Mouse (Mus musculus) spleen, adult 2 months (tissue): ENCODE measurements around the gene Unkl.

Experiments used
- CTCF ChIP-seq: fragments of 200-500 bp; IDR thresholded peaks from 2 replicates; pipeline ENCODE4 v1.5.1; 2011; ENCODE audit warnings: mild to moderate bottlenecking, inconsistent platforms; ENCODE audit not compliant: insufficient read depth, insufficient read length, insufficient replicate concordance; ENCODE audit errors: extremely low read depth
- POLR2A ChIP-seq: fragments of 200-500 bp; IDR thresholded peaks from 2 replicates; pipeline ENCODE4 v1.6.1; 2011; ENCODE audit warnings: low read depth, low read length, inconsistent platforms

DNA sequence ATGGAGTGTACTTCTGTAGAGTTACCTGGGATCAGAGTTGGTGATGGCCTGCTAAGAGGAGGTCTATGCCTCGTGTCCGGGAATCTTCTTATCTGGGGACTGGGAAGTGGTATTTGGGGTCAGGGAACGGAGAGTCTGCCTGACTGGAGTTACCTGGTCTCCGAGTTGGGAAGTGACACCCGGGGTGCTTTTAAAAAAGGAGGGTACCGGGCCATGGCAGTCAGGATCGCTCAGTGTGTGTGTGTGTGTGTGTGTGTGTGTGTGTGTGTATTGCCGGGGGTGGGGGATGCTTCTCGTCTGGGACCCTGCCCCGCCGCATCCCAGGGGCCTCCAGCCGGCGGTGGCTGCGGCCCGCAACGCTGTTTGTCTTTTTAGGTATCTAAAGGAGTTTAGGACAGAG lies 894 bp downstream of the Unkl start:
- TF ChIP-seq CTCF (no peak), POLR2A (no peak)
